Mouse (Mus musculus): ENCODE measurements around the gene Cnrip1. TPM values are rescaled to one million over a fixed set of nuclear protein-coding genes. Genes with fewer than 3 reads are reported as not detected.
"Not testable (repeated sequence)": the region's sequence is repeated elsewhere in the genome, so short reads cannot be mapped to it uniquely, and the experiment has no call there.

The Cnrip1 gene
- 24.3 and 25.6 TPM in 2 replicates for polyA plus RNA-seq (2015; fragmentation: Nextera tagmentation; extraction: Ambion mirVana)

DNA sequence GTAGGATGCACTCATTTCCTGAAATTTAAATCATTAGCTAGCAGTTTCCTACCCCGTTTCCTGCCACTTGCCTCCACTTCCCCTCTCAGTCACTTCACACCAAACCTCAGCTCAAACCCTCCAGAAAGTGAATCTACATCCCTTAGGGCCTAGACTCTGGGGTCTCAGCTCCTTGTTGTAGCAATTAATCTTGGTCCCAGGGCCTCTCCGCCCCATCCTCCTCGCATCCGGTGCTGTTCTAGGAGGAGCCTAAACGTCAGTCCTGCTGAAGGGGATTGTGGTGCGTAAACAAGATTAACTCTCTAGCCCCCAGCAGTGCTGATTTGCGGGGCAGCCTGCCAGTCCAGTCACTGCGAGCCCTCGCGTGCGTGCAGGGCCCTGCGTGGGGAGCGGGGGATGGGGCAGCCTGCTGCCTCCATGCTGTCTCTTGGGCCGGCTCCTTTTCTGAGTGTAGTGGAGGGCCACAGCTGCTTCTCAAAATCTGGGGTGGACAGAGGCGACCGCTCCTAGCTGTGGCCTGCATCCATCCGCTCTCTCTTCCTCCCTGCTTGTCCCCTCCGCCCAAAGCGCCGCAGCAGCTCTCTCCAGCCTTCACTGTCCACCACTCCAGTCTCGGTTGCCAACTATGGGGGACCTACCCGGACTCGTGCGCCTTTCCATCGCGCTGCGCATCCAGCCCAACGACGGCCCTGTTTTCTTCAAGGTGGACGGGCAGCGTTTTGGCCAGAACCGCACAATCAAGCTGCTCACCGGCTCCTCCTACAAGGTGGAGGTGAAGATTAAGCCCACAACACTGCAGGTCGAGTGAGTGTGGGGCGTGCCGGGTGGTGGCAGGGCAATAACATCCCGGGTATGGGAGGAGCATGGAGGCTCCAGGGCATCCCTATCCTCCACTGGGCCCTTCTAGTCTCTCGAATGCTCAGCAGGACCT lies at the start of gene Cnrip1, which contains the start of gene Plek:
Gene Cnrip1 (plus strand): TSS at position 42 of the 931 bp plus-strand sequence.
Gene Plek (minus strand): TSS at position 837 of the 931 bp plus-strand sequence.
- H3K4me1 ChIP-seq (replicated peaks) = no peaks in the 10 kb centered on the region
- H3K9me3 ChIP-seq = no peaks in the 10 kb centered on the region
- 0 out of 2 replicates have a peak, but pooled peaks cover 3% of the 10 kb centered on the region for H3K27me3 ChIP-seq (replicated peaks)
- H3K27ac ChIP-seq = peak within 1 kb of the TSS; percentile 77
- peak within 1 kb of the TSS; percentile 54 for H3K4me3 ChIP-seq (replicated peaks)
- peak within 1 kb of the TSS; percentile 76 for H3K4me2 ChIP-seq (replicated peaks)
- peak; percentile 94 for ATAC-seq
- H3K9ac ChIP-seq = peak within 1 kb of the TSS; percentile 57
- 1% methylated on average over 38 of the region's 38 CpGs for WGBS
- no peaks in the 10 kb centered on the region for H3K36me3 ChIP-seq

DNA sequence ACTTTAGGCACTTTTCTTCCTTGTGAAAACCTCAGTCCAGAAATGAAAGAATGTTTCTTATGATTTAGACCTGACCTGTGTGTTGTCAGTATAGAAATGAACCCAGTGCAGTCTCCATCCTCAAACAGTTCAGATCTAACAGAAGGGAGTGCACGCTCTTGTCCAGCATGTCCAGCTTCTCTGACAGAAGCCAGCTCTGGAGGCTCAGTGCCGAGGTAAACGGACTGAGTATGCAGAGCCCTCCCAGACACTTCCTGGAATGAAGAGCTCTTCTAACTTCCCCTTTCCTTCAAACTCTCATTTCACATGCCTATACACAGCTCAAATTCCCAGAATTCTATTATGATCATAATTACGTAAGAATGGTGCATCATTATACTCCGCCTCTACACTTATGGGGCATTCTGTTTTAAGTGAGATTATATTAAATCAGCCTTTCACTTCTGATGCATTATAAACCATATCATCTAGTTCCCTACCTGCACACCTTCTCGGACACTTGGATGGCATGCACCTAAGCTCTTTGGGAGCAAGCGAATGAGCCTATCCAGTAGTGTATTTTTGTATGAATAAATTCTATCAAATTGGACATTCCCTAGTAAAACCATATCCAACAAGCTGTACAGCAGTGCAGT lies 48.5 kb upstream of the Cnrip1 start:
- Histone ChIP-seq H3K9ac (no peak overlapping the region), H3K36me3 (no peaks in the 10 kb centered on the region), H3K4me2 (replicated peaks) (no peak overlapping the region), H3K27ac (no peak overlapping the region), H3K27me3 (replicated peaks) (no peaks in the 10 kb centered on the region), H3K4me1 (replicated peaks) (no peaks in the 10 kb centered on the region), H3K9me3 (no peaks in the 10 kb centered on the region), H3K4me3 (replicated peaks) (no peak overlapping the region)
- ATAC-seq = no peak
- 57% methylated on average over 7 of the region's 7 CpGs for WGBS

DNA sequence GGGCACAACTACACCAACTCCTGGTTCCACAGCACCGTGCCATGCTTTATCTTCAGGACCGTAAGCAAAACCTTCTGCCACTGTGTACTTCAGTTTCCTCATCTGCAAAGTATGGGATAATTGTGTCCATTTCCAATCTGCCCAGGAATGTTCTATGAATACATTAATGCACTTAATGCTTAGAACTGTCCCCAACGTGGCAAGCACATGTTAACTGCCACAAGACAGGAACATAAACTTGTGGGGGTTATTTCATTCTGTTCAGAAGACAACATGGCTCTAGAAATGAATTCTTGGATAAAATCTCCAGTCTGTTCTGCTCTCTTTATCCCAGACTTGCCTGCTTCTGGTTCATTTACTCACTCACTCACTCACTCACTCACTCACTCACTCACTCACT lies 47.6 kb upstream of the Cnrip1 start:
- WGBS = 76% methylated on average over 3 of the region's 3 CpGs
- Histone ChIP-seq H3K36me3 (no peaks in the 10 kb centered on the region), H3K27ac (no peak overlapping the region), H3K4me2 (replicated peaks) (no peak overlapping the region), H3K4me1 (replicated peaks) (no peaks in the 10 kb centered on the region), H3K9ac (no peak overlapping the region), H3K27me3 (replicated peaks) (no peaks in the 10 kb centered on the region), H3K4me3 (replicated peaks) (no peak overlapping the region), H3K9me3 (no peaks in the 10 kb centered on the region)
- no peak for ATAC-seq

DNA sequence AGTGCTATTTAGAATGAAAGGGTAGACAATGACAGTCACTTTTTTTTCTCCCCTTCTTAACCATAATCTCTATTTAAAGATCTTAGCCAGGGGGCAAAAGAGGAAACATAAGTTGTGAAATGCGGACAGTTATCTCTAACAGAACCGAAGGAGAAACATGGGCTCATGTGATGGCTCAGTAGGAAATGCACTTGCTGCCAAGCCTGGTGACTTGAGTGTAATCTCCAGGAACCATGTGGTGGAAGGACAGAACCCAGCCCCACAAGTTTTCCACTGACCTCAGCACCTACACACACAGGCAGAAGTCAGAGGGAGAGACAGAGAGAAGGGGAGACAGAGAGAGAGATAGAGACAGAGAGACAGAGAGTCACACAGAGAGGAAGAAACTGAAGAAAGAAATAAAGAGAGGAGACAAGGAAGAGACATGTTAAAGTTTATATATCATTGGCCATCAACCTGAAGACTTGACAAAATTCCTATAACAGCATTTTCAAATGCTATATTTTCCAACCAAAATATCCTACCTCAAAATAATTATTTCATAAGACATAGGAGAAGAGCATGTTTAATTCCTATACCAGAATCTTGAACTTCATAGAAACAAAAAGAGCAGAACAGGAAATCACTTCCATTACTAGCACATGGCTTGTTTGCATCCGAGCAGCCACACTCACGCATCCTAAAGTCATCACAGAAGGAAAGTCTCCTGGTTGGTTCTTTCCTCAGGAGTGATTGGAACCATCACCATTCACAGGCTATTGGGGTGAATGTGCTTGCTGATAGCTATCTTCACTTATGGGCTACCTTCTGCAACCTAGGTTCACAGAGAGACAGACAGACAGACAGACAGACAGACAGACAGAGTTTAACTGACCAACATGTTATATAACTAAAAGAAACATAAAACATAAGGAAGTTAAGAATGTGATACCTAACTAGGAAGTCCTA lies 46.2 kb upstream of the Cnrip1 start:
- H3K4me2 ChIP-seq (replicated peaks) = no peak overlapping the region
- H3K27ac ChIP-seq = no peak overlapping the region
- no peaks in the 10 kb centered on the region for H3K27me3 ChIP-seq (replicated peaks)
- H3K36me3 ChIP-seq = no peaks in the 10 kb centered on the region
- 71% methylated on average over 4 of the region's 4 CpGs for WGBS
- no peak overlapping the region for H3K9ac ChIP-seq
- H3K9me3 ChIP-seq = no peaks in the 10 kb centered on the region
- no peaks in the 10 kb centered on the region for H3K4me1 ChIP-seq (replicated peaks)
- no peak overlapping the region for H3K4me3 ChIP-seq (replicated peaks)
- ATAC-seq = no peak

DNA sequence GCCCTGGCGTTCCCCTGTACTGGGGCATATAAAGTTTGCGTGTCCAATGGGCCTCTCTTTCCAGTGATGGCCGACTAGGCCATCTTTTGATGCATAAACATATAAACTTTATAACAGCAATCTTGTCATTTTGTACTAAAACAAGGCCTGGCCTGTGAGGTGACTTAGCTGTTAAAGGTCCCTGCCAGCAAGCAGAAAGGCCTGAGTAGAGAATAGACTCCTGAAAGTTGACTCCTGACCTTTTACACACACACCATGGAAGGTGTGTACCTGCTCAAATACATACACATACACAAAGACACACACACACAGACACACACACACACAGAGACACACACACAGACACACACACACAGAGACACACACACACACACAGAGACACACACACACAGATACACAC lies 44.9 kb upstream of the Cnrip1 start:
- H3K9ac ChIP-seq = not testable (repeated sequence)

DNA sequence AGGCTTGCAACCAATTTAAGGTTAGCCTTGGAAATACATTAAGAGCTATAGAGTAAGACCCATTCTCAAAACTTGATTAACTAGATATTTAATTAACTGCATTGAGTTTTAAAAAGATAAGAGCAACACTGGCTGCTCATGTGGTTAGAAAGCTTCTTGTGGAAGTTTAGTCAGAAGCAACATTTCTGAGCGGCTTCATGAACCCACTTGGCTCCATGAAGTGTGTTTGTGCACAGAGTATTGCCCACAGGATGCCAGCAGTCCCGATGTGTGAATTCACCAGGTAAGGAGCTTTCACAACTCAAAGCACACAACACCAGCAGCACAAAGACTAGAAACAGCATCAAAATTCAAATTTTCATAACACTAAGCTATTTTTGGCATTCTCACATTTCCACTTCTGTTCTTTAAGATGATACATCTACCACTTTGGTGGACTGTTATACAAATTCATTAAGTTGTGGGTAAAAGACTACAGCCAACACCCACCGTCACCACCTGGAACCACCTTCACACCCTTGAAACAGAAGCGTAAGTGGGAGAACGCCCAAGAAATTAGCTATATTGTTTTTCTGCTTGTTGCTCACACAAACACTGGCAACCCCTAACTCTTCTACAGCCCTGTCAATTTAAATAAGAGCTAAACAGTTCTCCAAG lies 43.7 kb upstream of the Cnrip1 start:
- ATAC-seq = no peak
- H3K4me3 ChIP-seq (replicated peaks) = no peak overlapping the region
- no peaks in the 10 kb centered on the region for H3K4me1 ChIP-seq (replicated peaks)
- H3K36me3 ChIP-seq = no peaks in the 10 kb centered on the region
- no peaks in the 10 kb centered on the region for H3K27me3 ChIP-seq (replicated peaks)
- no peak overlapping the region for H3K27ac ChIP-seq
- H3K4me2 ChIP-seq (replicated peaks) = no peak overlapping the region
- no peaks in the 10 kb centered on the region for H3K9me3 ChIP-seq
- no peak overlapping the region for H3K9ac ChIP-seq
- WGBS = 84% methylated on average over 5 of the region's 5 CpGs

More for the DNA sequence above, 44.9 kb upstream of the Cnrip1 start:
- not testable (repeated sequence) for H3K27ac ChIP-seq; H3K36me3 ChIP-seq; H3K4me2 ChIP-seq (replicated peaks); ATAC-seq; H3K4me1 ChIP-seq (replicated peaks); H3K9me3 ChIP-seq; H3K4me3 ChIP-seq (replicated peaks); H3K27me3 ChIP-seq (replicated peaks)
- WGBS = 70% methylated on average over 3 of the region's 3 CpGs

DNA sequence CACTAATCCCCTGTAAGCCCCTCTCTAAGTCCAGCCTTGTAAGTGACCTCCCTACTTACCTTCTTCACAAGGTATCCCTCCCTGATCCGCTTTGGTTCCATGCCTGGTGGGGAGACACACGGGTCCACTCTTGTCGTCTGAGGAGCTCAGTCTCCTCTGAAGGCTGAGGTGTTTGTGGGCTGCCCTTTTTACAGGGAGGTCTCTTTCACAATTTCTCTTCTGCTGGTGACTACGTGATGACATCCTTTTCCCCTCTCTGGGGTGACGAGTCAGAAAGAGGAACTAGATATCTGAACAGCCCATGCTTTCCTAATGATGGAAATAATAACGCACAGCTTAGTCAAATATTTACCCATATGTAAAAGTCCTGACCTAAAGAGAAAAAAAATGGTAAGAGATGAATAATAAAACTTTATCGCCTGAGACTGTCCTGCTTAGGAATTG lies 42.9 kb upstream of the Cnrip1 start:
- ATAC-seq = no peak
- Histone ChIP-seq H3K4me3 (replicated peaks) (no peak overlapping the region), H3K27me3 (replicated peaks) (no peaks in the 10 kb centered on the region), H3K36me3 (no peaks in the 10 kb centered on the region), H3K9me3 (no peaks in the 10 kb centered on the region), H3K4me1 (replicated peaks) (no peaks in the 10 kb centered on the region), H3K27ac (no peak overlapping the region), H3K4me2 (replicated peaks) (no peak overlapping the region), H3K9ac (no peak overlapping the region)
- WGBS = 65% methylated on average over 7 of the region's 7 CpGs

DNA sequence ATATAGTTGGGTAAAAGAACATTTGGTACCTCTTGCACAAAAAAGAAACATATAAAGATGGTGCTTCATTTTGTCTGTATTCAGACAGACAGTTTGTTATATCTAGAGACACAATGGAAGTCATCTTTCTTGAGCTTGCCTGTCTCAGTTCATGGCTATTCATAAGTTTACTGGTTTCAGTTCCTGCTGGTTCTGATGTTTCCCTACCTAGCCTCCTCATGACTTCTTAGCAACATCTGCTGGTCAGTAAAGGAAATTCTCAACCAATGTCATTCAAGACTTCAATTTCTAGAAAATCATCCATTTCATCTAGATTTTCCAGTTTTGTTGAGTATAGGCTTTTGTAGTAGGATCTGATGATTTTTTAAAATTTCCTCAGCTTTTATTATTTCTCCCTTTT lies 38.4 kb upstream of the Cnrip1 start:
- no peaks in the 10 kb centered on the region for H3K4me1 ChIP-seq (replicated peaks)
- no peak overlapping the region for H3K4me2 ChIP-seq (replicated peaks)
- no peak for ATAC-seq
- H3K9me3 ChIP-seq = no peaks in the 10 kb centered on the region
- no peak overlapping the region for H3K9ac ChIP-seq
- H3K27me3 ChIP-seq (replicated peaks) = no peaks in the 10 kb centered on the region
- H3K4me3 ChIP-seq (replicated peaks) = no peak overlapping the region
- no peak overlapping the region for H3K27ac ChIP-seq
- no peaks in the 10 kb centered on the region for H3K36me3 ChIP-seq

DNA sequence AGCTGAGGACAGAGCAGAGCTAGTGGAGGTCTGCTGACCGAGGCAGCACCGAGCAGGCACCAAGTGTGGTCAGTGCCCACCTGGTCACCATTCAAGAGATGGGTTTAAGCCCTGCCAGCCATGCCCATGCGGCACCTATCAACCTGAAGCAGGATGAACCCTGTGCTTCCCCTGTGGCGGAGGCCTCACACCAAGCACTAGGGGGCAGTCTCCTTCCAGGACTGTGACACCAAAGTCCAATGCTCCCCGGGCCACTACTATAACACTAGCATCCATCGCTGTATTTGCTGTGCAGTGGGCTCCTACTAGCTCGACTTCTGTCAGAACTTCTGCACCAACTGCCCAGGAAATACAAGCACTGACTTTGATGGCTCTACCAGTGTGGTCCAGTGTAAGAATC lies 32.1 kb upstream of the Cnrip1 start:
- Histone ChIP-seq H3K9me3 (no peaks in the 10 kb centered on the region), H3K36me3 (no peaks in the 10 kb centered on the region), H3K4me3 (replicated peaks) (no peak overlapping the region), H3K27ac (no peak overlapping the region), H3K4me2 (replicated peaks) (no peak overlapping the region), H3K4me1 (replicated peaks) (no peaks in the 10 kb centered on the region), H3K9ac (no peak overlapping the region), H3K27me3 (replicated peaks) (no peaks in the 10 kb centered on the region)
- 90% methylated on average over 7 of the region's 7 CpGs for WGBS
- no peak for ATAC-seq

DNA sequence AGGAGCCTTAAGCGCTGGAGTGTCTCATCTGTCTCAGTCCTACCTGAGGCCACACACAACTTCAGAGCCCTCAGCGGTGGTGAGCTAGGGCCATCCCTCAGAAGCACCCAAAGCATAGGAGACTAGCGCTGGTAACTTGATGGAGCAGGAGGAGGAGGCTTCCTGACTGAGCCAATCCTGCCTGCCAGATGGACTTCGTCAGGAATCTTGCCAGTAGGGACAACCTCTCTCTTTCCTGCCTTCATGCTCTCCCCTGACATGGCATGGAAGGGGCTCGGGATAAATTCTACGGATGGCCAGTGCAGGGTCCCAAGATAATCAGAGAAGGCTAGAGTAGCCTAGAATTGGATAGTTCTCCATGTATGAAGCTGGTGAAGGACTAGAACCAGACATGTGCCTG lies 28.2 kb upstream of the Cnrip1 start:
- no peak overlapping the region for H3K4me3 ChIP-seq (replicated peaks)
- no peaks in the 10 kb centered on the region for H3K9me3 ChIP-seq
- H3K4me2 ChIP-seq (replicated peaks) = no peak overlapping the region
- H3K27me3 ChIP-seq (replicated peaks) = no peaks in the 10 kb centered on the region
- H3K27ac ChIP-seq = no peak overlapping the region
- H3K4me1 ChIP-seq (replicated peaks) = no peaks in the 10 kb centered on the region
- no peak overlapping the region for H3K9ac ChIP-seq
- H3K36me3 ChIP-seq = no peaks in the 10 kb centered on the region
- ATAC-seq = no peak
- 68% methylated on average over 6 of the region's 6 CpGs for WGBS

DNA sequence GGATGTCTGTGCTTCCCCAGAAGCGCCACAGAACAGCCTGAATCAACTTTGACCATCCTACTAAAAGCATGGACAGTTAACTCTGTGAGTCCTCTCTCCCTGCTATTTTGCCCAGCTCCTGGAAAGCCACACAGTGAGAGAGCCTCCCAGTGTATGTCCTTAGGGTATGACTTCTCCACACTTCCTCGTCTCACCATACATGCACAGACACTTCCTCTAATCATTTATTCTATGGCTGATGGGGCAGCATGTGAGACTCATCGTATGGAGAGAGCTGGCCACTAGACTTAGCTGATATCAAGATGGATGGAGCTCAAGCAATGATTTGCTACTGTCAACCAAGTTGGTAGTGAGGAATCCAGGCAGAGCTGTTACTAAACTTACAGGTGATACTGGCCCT lies 27.4 kb upstream of the Cnrip1 start:
- ATAC-seq = no peak
- Histone ChIP-seq H3K4me2 (replicated peaks) (no peak overlapping the region), H3K9ac (no peak overlapping the region), H3K27me3 (replicated peaks) (no peaks in the 10 kb centered on the region), H3K4me1 (replicated peaks) (no peaks in the 10 kb centered on the region), H3K9me3 (no peaks in the 10 kb centered on the region), H3K27ac (no peak overlapping the region), H3K4me3 (replicated peaks) (no peak overlapping the region), H3K36me3 (no peaks in the 10 kb centered on the region)
- WGBS = 81% methylated on average over 3 of the region's 3 CpGs

Data from intestine, embryonic 15.5 days (tissue).